Mouse (Mus musculus) intestine, embryonic 14.5 days (tissue): ENCODE results near the gene Myog. TPM values are rescaled to one million over a fixed set of nuclear protein-coding genes. Genes with fewer than 3 reads are reported as not detected.

Source experiments
- ATAC-seq: fragments of 200-750 bp; cut with Nextera tagmentation; replicated peaks from 2 replicates; pipeline ENCODE4 v1.8.0; 2017; ENCODE audit warnings: low read depth, moderate number of reproducible peaks, moderate TSS enrichment, moderate library complexity; ENCODE audit not compliant: low FRiP score, low TSS enrichment
- DNase-seq: peaks from one replicate; pipeline ENCODE4 v3.0.0-alpha.2; 2018; ENCODE audit warnings: low spot score
- H3K27ac ChIP-seq: fragments of 300-500 bp; sonication (generic); 2 replicates; pipeline ENCODE4 v1.5.1; 2014; ENCODE audit warnings: low read depth, mild to moderate bottlenecking, control low read depth
- H3K27me3 ChIP-seq: fragments of 300-500 bp; sonication (generic); replicated peaks from 2 replicates; pipeline ENCODE4 v1.6.1; 2014; ENCODE audit warnings: low read length, control low read depth; ENCODE audit not compliant: control insufficient read depth, insufficient read depth
- H3K36me3 ChIP-seq: fragments of 300-500 bp; sonication (generic); 2 replicates; pipeline ENCODE4 v1.6.1; 2014; ENCODE audit warnings: low read length, control low read depth; ENCODE audit not compliant: control insufficient read depth, insufficient read depth
- H3K4me1 ChIP-seq: fragments of 300-500 bp; sonication (generic); replicated peaks from 2 replicates; pipeline ENCODE4 v1.6.1; 2014; ENCODE audit warnings: low read length, control low read depth, mixed read lengths; ENCODE audit not compliant: control insufficient read depth, insufficient read depth
- H3K4me2 ChIP-seq: fragments of 300-500 bp; sonication (generic); 2 replicates; pipeline ENCODE4 v1.6.1; 2014; ENCODE audit warnings: low read length
- H3K4me3 ChIP-seq: fragments of 300-500 bp; sonication (generic); 2 replicates; pipeline ENCODE4 v1.5.1; 2014; ENCODE audit warnings: low read depth, low read length, control low read depth, mixed read lengths
- H3K9ac ChIP-seq: fragments of 300-500 bp; sonication (generic); 2 replicates; pipeline ENCODE4 v1.6.1; 2014; ENCODE audit warnings: mild to moderate bottlenecking, low read length
- H3K9me3 ChIP-seq: fragments of 300-500 bp; sonication (generic); 2 replicates; pipeline ENCODE4 v1.6.1; 2016; ENCODE audit warnings: low read length, control low read depth; ENCODE audit not compliant: control insufficient read depth
- WGBS: fragments of 180-500 bp; shearing (Covaris S2); extraction: QIAGEN DNeasy Blood & Tissue Kit; methylation state at CpG from one replicate; pipeline ENCODE4 v1.1.7; 2014; 5-methylcytosine and 5-hydroxymethylcytosine counted together
- polyA plus RNA-seq: library from polyadenylated mRNA; unstranded; fragments of >200 nt; fragmentation: Nextera tagmentation; extraction: Ambion mirVana; gene quantifications from 2 replicates; pipeline ENCODE4 v1.2.1, GENCODE M21; 2014

Gene Myog
- polyA plus RNA-seq, 1 experiment from 2014 or later, result not detected

- H3K4me2 ChIP-seq, result no peak overlapping the region
- H3K9ac ChIP-seq, result no peak overlapping the region
- no peaks in the 10 kb centered on the region; the same call in 1 of the 2 replicates for H3K36me3 ChIP-seq
- H3K4me1 ChIP-seq, result peaks cover 3% of the 10 kb centered on the region
- WGBS, result 92% methylated on average over 9 of the region's 9 CpGs
- peaks cover 2% of the 10 kb centered on the region; the same call in 1 of the 2 replicates for H3K9me3 ChIP-seq
- no peak for ATAC-seq
- no peak for DNase-seq
- no peak overlapping the region for H3K4me3 ChIP-seq
- H3K27me3 ChIP-seq, result peaks cover 6% of the 10 kb centered on the region
- no peak overlapping the region for H3K27ac ChIP-seq
These were observed 15.2 kb downstream of the Myog start for GRCm38 (mm10) chr1:134304940-134305339.

GRCm38 (mm10) chr1:134307409-134307808, 17.6 kb downstream of the Myog start:
- no peak for DNase-seq
- H3K4me2 ChIP-seq, result no peak overlapping the region
- no peaks in the 10 kb centered on the region for H3K27me3 ChIP-seq
- 71% methylated on average over 10 of the region's 10 CpGs for WGBS
- H3K27ac ChIP-seq, result no peak overlapping the region
- peaks cover 3% of the 10 kb centered on the region for H3K4me1 ChIP-seq
- peaks cover 3% of the 10 kb centered on the region; the same call in 1 of the 2 replicates for H3K36me3 ChIP-seq
- ATAC-seq, result no peak
- peaks cover 2% of the 10 kb centered on the region; the same call in 1 of the 2 replicates for H3K9me3 ChIP-seq
- no peak overlapping the region for H3K9ac ChIP-seq
- no peak overlapping the region for H3K4me3 ChIP-seq

GRCm38 (mm10) chr1:134310291-134310690, 20.5 kb downstream of the Myog start:
- ATAC-seq (no peak), DNase-seq (no peak)
- peaks cover 3% of the 10 kb centered on the region; the same call in 1 of the 2 replicates for H3K36me3 ChIP-seq
- no peak overlapping the region for H3K4me3 ChIP-seq
- no peak overlapping the region for H3K9ac ChIP-seq
- no peak overlapping the region for H3K4me2 ChIP-seq
- WGBS, result 77% methylated on average over 2 of the region's 2 CpGs
- no peak overlapping the region for H3K27ac ChIP-seq
- H3K27me3 ChIP-seq, result no peaks in the 10 kb centered on the region
- H3K4me1 ChIP-seq, result no peaks in the 10 kb centered on the region
- no peaks in the 10 kb centered on the region for H3K9me3 ChIP-seq

GRCm38 (mm10) chr1:134310729-134311128, 20.9 kb downstream of the Myog start:
- H3K36me3 ChIP-seq, result peaks cover 3% of the 10 kb centered on the region; the same call in 1 of the 2 replicates
- ATAC-seq, result no peak

GRCm38 (mm10) chr1:134311760-134312159, 22.0 kb downstream of the Myog start:
- WGBS, result 87% methylated on average over 7 of the region's 7 CpGs
- Histone ChIP-seq H3K4me2 (no peak overlapping the region), H3K9ac (no peak overlapping the region), H3K4me3 (no peak overlapping the region), H3K9me3 (no peaks in the 10 kb centered on the region), H3K27me3 (no peaks in the 10 kb centered on the region), H3K36me3 (peaks cover 6% of the 10 kb centered on the region; the same call in 1 of the 2 replicates), H3K27ac (no peak overlapping the region), H3K4me1 (no peaks in the 10 kb centered on the region)
- no peak for ATAC-seq
- no peak for DNase-seq

More at GRCm38 (mm10) chr1:134310729-134311128, 20.9 kb downstream of the Myog start:
- H3K9ac ChIP-seq, result no peak overlapping the region
- H3K27me3 ChIP-seq, result no peaks in the 10 kb centered on the region
- H3K4me2 ChIP-seq, result no peak overlapping the region
- DNase-seq, result no peak
- no peak overlapping the region for H3K4me3 ChIP-seq
- H3K27ac ChIP-seq, result no peak overlapping the region
- no peaks in the 10 kb centered on the region for H3K4me1 ChIP-seq
- 82% methylated on average over 3 of the region's 3 CpGs for WGBS
- no peaks in the 10 kb centered on the region for H3K9me3 ChIP-seq

- ATAC-seq (no peak), DNase-seq (no peak)
- H3K27ac ChIP-seq, result no peak overlapping the region
- H3K9me3 ChIP-seq, result no peaks in the 10 kb centered on the region
- no peaks in the 10 kb centered on the region for H3K27me3 ChIP-seq
- peaks cover 9% of the 10 kb centered on the region; the same call in 1 of the 2 replicates for H3K36me3 ChIP-seq
- no peaks in the 10 kb centered on the region for H3K4me1 ChIP-seq
- H3K9ac ChIP-seq, result no peak overlapping the region
- WGBS, result 82% methylated on average over 5 of the region's 5 CpGs
- no peak overlapping the region for H3K4me3 ChIP-seq
- H3K4me2 ChIP-seq, result no peak overlapping the region
These were observed 25.4 kb downstream of the Myog start for GRCm38 (mm10) chr1:134315181-134315580.

GRCm38 (mm10) chr1:134316361-134316760, 26.6 kb downstream of the Myog start:
- no peak for ATAC-seq
- peaks cover 7% of the 10 kb centered on the region; the same call in 1 of the 2 replicates for H3K36me3 ChIP-seq
- no peaks in the 10 kb centered on the region for H3K4me1 ChIP-seq
- H3K9me3 ChIP-seq, result no peaks in the 10 kb centered on the region
- no peak overlapping the region for H3K9ac ChIP-seq
- H3K4me3 ChIP-seq, result no peak overlapping the region
- H3K27ac ChIP-seq, result no peak overlapping the region
- no peaks in the 10 kb centered on the region for H3K27me3 ChIP-seq
- 85% methylated on average over 9 of the region's 9 CpGs for WGBS
- no peak for DNase-seq
- H3K4me2 ChIP-seq, result no peak overlapping the region

- H3K36me3 ChIP-seq, result peaks cover 7% of the 10 kb centered on the region; the same call in 1 of the 2 replicates
- no peaks in the 10 kb centered on the region for H3K27me3 ChIP-seq
- ATAC-seq (no peak), DNase-seq (no peak)
- 90% methylated on average over 5 of the region's 5 CpGs for whole genome bisulfite sequencing
- H3K9ac ChIP-seq, result no peak overlapping the region
- H3K27ac ChIP-seq, result no peak overlapping the region
- H3K4me3 ChIP-seq, result no peak overlapping the region
- H3K4me2 ChIP-seq, result no peak overlapping the region
- H3K9me3 ChIP-seq, result no peaks in the 10 kb centered on the region
- H3K4me1 ChIP-seq, result no peaks in the 10 kb centered on the region
These were observed 28.5 kb downstream of the Myog start for GRCm38 (mm10) chr1:134318261-134318660.

GRCm38 (mm10) chr1:134320691-134321301, 31.0 kb downstream of the Myog start:
- ATAC-seq (no peak), DNase-seq (no peak)
- Histone ChIP-seq H3K4me3 (no peak overlapping the region), H3K9ac (no peak overlapping the region), H3K27ac (no peak overlapping the region), H3K4me2 (no peak overlapping the region), H3K4me1 (no peaks in the 10 kb centered on the region), H3K9me3 (no peaks in the 10 kb centered on the region), H3K36me3 (peaks cover 7% of the 10 kb centered on the region; the same call in 1 of the 2 replicates), H3K27me3 (no peaks in the 10 kb centered on the region)
- 56% methylated on average over 14 of the region's 14 CpGs for WGBS
